Mouse (Mus musculus): ENCODE measurements around the gene Ppp6r2. TPM values are rescaled to one million over a fixed set of nuclear protein-coding genes. Genes with fewer than 3 reads are reported as not detected.

The Ppp6r2 gene
- polyA plus RNA-seq, 1 experiment from 2014 or later: 59.4 TPM

GRCm38 (mm10) chr15:89307461-89307860 lies 96.1 kb downstream of the Ppp6r2 start:
- H3K4me3 ChIP-seq (ENCODE audit: low read length): no peak overlapping the region
- H3K9ac ChIP-seq (ENCODE audit: low read depth, low read length): no peak overlapping the region
- no peak overlapping the region for H3K27ac ChIP-seq (ENCODE audit: low read depth, low read length)
- peaks cover 9% of the 10 kb centered on the region for H3K4me1 ChIP-seq (ENCODE audit: control insufficient read depth, insufficient read depth, low read depth, low read length)
- H3K36me3 ChIP-seq (ENCODE audit: control insufficient read depth, insufficient read depth, low read length): peaks cover 19% of the 10 kb centered on the region
- 90% methylated on average over 13 of the region's 13 CpGs for WGBS
- no peak for ATAC-seq
- H3K27me3 ChIP-seq (replicated peaks; ENCODE audit: control insufficient read depth, insufficient read depth, low read length): no peaks in the 10 kb centered on the region
- no peak overlapping the region for H3K4me2 ChIP-seq (ENCODE audit: low read length)
- H3K9me3 ChIP-seq (ENCODE audit: control insufficient read depth, low read length): no peaks in the 10 kb centered on the region

- no peak overlapping the region for H3K9ac ChIP-seq (ENCODE audit: low read depth, low read length)
- WGBS: 89% methylated on average over 7 of the region's 7 CpGs
- H3K4me1 ChIP-seq (ENCODE audit: control insufficient read depth, insufficient read depth, low read depth, low read length): peaks cover 20% of the 10 kb centered on the region
- H3K9me3 ChIP-seq (ENCODE audit: control insufficient read depth, low read length): no peaks in the 10 kb centered on the region
- H3K27ac ChIP-seq (ENCODE audit: low read depth, low read length): no peak overlapping the region
- no peaks in the 10 kb centered on the region for H3K27me3 ChIP-seq (replicated peaks; ENCODE audit: control insufficient read depth, insufficient read depth, low read length)
- no peak overlapping the region for H3K4me2 ChIP-seq (ENCODE audit: low read length)
- H3K36me3 ChIP-seq (ENCODE audit: control insufficient read depth, insufficient read depth, low read length): peaks cover 9% of the 10 kb centered on the region; the same call in 1 of the 2 replicates
- ATAC-seq: no peak
- no peak overlapping the region for H3K4me3 ChIP-seq (ENCODE audit: low read length)
Observed at GRCm38 (mm10) chr15:89308406-89309139, 97.2 kb downstream of the Ppp6r2 start.

- no peak for ATAC-seq
- Histone ChIP-seq H3K4me1 (ENCODE audit: control insufficient read depth, insufficient read depth, low read depth, low read length) (peaks cover 28% of the 10 kb centered on the region), H3K9me3 (ENCODE audit: control insufficient read depth, low read length) (no peaks in the 10 kb centered on the region), H3K36me3 (ENCODE audit: control insufficient read depth, insufficient read depth, low read length) (peaks cover 3% of the 10 kb centered on the region; the same call in 1 of the 2 replicates), H3K27ac (ENCODE audit: low read depth, low read length) (no peak overlapping the region), H3K4me2 (ENCODE audit: low read length) (no peak overlapping the region), H3K4me3 (ENCODE audit: low read length) (no peak overlapping the region), H3K27me3 (replicated peaks; ENCODE audit: control insufficient read depth, insufficient read depth, low read length) (no peaks in the 10 kb centered on the region), H3K9ac (ENCODE audit: low read depth, low read length) (no peak overlapping the region)
- WGBS: 53% methylated on average over 6 of the region's 6 CpGs
Observed at GRCm38 (mm10) chr15:89309962-89310498, 98.7 kb downstream of the Ppp6r2 start.

- Histone ChIP-seq H3K4me2 (ENCODE audit: low read length) (peak overlapping the region; percentile 93), H3K4me1 (ENCODE audit: control insufficient read depth, insufficient read depth, low read depth, low read length) (peaks cover 28% of the 10 kb centered on the region), H3K27ac (ENCODE audit: low read depth, low read length) (no peak overlapping the region), H3K9me3 (ENCODE audit: control insufficient read depth, low read length) (no peaks in the 10 kb centered on the region), H3K36me3 (ENCODE audit: control insufficient read depth, insufficient read depth, low read length) (no peaks in the 10 kb centered on the region), H3K9ac (ENCODE audit: low read depth, low read length) (no peak overlapping the region), H3K4me3 (ENCODE audit: low read length) (no peak overlapping the region), H3K27me3 (replicated peaks; ENCODE audit: control insufficient read depth, insufficient read depth, low read length) (no peaks in the 10 kb centered on the region)
- WGBS: 75% methylated on average over 4 of the region's 4 CpGs
- no peak for ATAC-seq
Observed at GRCm38 (mm10) chr15:89313359-89313758, 102.0 kb downstream of the Ppp6r2 start.

- Histone ChIP-seq H3K27ac (ENCODE audit: low read depth, low read length) (no peak overlapping the region), H3K9ac (ENCODE audit: low read depth, low read length) (peak overlapping the region; percentile 93), H3K4me3 (ENCODE audit: low read length) (peak overlapping the region; percentile 84), H3K36me3 (ENCODE audit: control insufficient read depth, insufficient read depth, low read length) (no peaks in the 10 kb centered on the region), H3K9me3 (ENCODE audit: control insufficient read depth, low read length) (no peaks in the 10 kb centered on the region), H3K4me2 (ENCODE audit: low read length) (peak overlapping the region; percentile 93), H3K27me3 (replicated peaks; ENCODE audit: control insufficient read depth, insufficient read depth, low read length) (no peaks in the 10 kb centered on the region), H3K4me1 (ENCODE audit: control insufficient read depth, insufficient read depth, low read depth, low read length) (peaks cover 28% of the 10 kb centered on the region)
- ATAC-seq: no peak
- WGBS: 31% methylated on average over 3 of the region's 3 CpGs
Observed at GRCm38 (mm10) chr15:89314107-89314506, 102.8 kb downstream of the Ppp6r2 start.

- H3K4me3 ChIP-seq (ENCODE audit: low read length): peak overlapping the region; percentile 84
- H3K27ac ChIP-seq (ENCODE audit: low read depth, low read length): peak overlapping the region; percentile 79
- H3K4me2 ChIP-seq (ENCODE audit: low read length): peak overlapping the region; percentile 93
- no peaks in the 10 kb centered on the region for H3K36me3 ChIP-seq (ENCODE audit: control insufficient read depth, insufficient read depth, low read length)
- peaks cover 28% of the 10 kb centered on the region for H3K4me1 ChIP-seq (ENCODE audit: control insufficient read depth, insufficient read depth, low read depth, low read length)
- ATAC-seq: peak; percentile 6
- WGBS: under 1% methylated on average over 49 of the region's 58 CpGs
- H3K9me3 ChIP-seq (ENCODE audit: control insufficient read depth, low read length): no peaks in the 10 kb centered on the region
- no peaks in the 10 kb centered on the region for H3K27me3 ChIP-seq (replicated peaks; ENCODE audit: control insufficient read depth, insufficient read depth, low read length)
- peak overlapping the region; percentile 93 for H3K9ac ChIP-seq (ENCODE audit: low read depth, low read length)
Observed at GRCm38 (mm10) chr15:89314511-89315189, 103.3 kb downstream of the Ppp6r2 start.

GRCm38 (mm10) chr15:89315190-89315731 lies 103.9 kb downstream of the Ppp6r2 start, which contains the start of gene Sbf1:
Gene Sbf1 (minus strand): TSS chr15:89315311.
- ATAC-seq: peak; percentile 100
- peak within 1 kb of the TSS; percentile 79 for H3K27ac ChIP-seq (ENCODE audit: low read depth, low read length)
- peaks cover 27% of the 10 kb centered on the region for H3K4me1 ChIP-seq (ENCODE audit: control insufficient read depth, insufficient read depth, low read depth, low read length)
- H3K4me3 ChIP-seq (ENCODE audit: low read length): peak within 1 kb of the TSS; percentile 84
- no peaks in the 10 kb centered on the region for H3K9me3 ChIP-seq (ENCODE audit: control insufficient read depth, low read length)
- H3K9ac ChIP-seq (ENCODE audit: low read depth, low read length): peak within 1 kb of the TSS; percentile 93
- H3K36me3 ChIP-seq (ENCODE audit: control insufficient read depth, insufficient read depth, low read length): no peaks in the 10 kb centered on the region
- H3K4me2 ChIP-seq (ENCODE audit: low read length): peak within 1 kb of the TSS; percentile 93
- under 1% methylated on average over 37 of the region's 37 CpGs for WGBS
- H3K27me3 ChIP-seq (replicated peaks; ENCODE audit: control insufficient read depth, insufficient read depth, low read length): no peaks in the 10 kb centered on the region

GRCm38 (mm10) chr15:89316146-89316545 lies 104.8 kb downstream of the Ppp6r2 start:
- Histone ChIP-seq H3K9ac (ENCODE audit: low read depth, low read length) (no peak overlapping the region), H3K4me1 (ENCODE audit: control insufficient read depth, insufficient read depth, low read depth, low read length) (peaks cover 23% of the 10 kb centered on the region), H3K36me3 (ENCODE audit: control insufficient read depth, insufficient read depth, low read length) (no peaks in the 10 kb centered on the region), H3K9me3 (ENCODE audit: control insufficient read depth, low read length) (no peaks in the 10 kb centered on the region), H3K27me3 (replicated peaks; ENCODE audit: control insufficient read depth, insufficient read depth, low read length) (no peaks in the 10 kb centered on the region), H3K27ac (ENCODE audit: low read depth, low read length) (no peak overlapping the region), H3K4me3 (ENCODE audit: low read length) (no peak overlapping the region), H3K4me2 (ENCODE audit: low read length) (no peak overlapping the region)
- WGBS: 65% methylated on average over 11 of the region's 11 CpGs
- ATAC-seq: no peak

GRCm38 (mm10) chr15:89321264-89321663 lies 109.9 kb downstream of the Ppp6r2 start:
- ATAC-seq: no peak
- H3K4me2 ChIP-seq (ENCODE audit: low read length): no peak overlapping the region
- no peak overlapping the region for H3K9ac ChIP-seq (ENCODE audit: low read depth, low read length)
- no peak overlapping the region for H3K27ac ChIP-seq (ENCODE audit: low read depth, low read length)
- 85% methylated on average over 8 of the region's 8 CpGs for WGBS
- no peaks in the 10 kb centered on the region for H3K4me1 ChIP-seq (ENCODE audit: control insufficient read depth, insufficient read depth, low read depth, low read length)
- H3K27me3 ChIP-seq (replicated peaks; ENCODE audit: control insufficient read depth, insufficient read depth, low read length): 0 out of 2 replicates have a peak, but pooled peaks cover 2% of the 10 kb centered on the region
- H3K4me3 ChIP-seq (ENCODE audit: low read length): no peak overlapping the region
- H3K36me3 ChIP-seq (ENCODE audit: control insufficient read depth, insufficient read depth, low read length): no peaks in the 10 kb centered on the region
- H3K9me3 ChIP-seq (ENCODE audit: control insufficient read depth, low read length): no peaks in the 10 kb centered on the region

Measured in hindbrain, embryonic 16.5 days (tissue).